Mouse (Mus musculus) hindbrain, embryonic 16.5 days (tissue): ENCODE data around the gene Inava. TPM values are rescaled to one million over a fixed set of nuclear protein-coding genes. Genes with fewer than 3 reads are reported as not detected.

Experiments used
- ATAC-seq: fragments of 200-750 bp; cut with Nextera tagmentation; 2 replicates; pipeline ENCODE4 v1.8.0; 2017; ENCODE audit warnings: moderate TSS enrichment, moderate library complexity
- H3K27ac ChIP-seq: fragments of 300-500 bp; sonication (generic); 2 replicates; pipeline ENCODE4 v1.5.1; 2014; ENCODE audit warnings: low read depth, mild to moderate bottlenecking, control low read depth, low read length, moderate library complexity
- H3K27me3 ChIP-seq: fragments of 300-500 bp; sonication (generic); replicated peaks from 2 replicates; pipeline ENCODE4 v1.6.1; 2014; ENCODE audit warnings: low read length; ENCODE audit not compliant: control insufficient read depth, insufficient read depth
- H3K36me3 ChIP-seq: fragments of 300-500 bp; sonication (generic); 2 replicates; pipeline ENCODE4 v1.6.1; 2014; ENCODE audit warnings: mild to moderate bottlenecking, low read length, moderate library complexity, mixed read lengths; ENCODE audit not compliant: control insufficient read depth, insufficient read depth
- H3K4me1 ChIP-seq: fragments of 300-500 bp; sonication (generic); 2 replicates; pipeline ENCODE4 v1.6.1; 2014; ENCODE audit warnings: low read depth, low read length; ENCODE audit not compliant: control insufficient read depth, insufficient read depth
- H3K4me2 ChIP-seq: fragments of 300-500 bp; sonication (generic); 2 replicates; pipeline ENCODE4 v1.6.1; 2014; ENCODE audit warnings: mild to moderate bottlenecking, low read length, control low read depth, moderate library complexity
- H3K4me3 ChIP-seq: fragments of 300-500 bp; sonication (generic); 2 replicates; pipeline ENCODE4 v1.5.1; 2014; ENCODE audit warnings: mild to moderate bottlenecking, low read length, control low read depth, moderate library complexity
- H3K9ac ChIP-seq: fragments of 300-500 bp; sonication (generic); 2 replicates; pipeline ENCODE4 v1.6.1; 2014; ENCODE audit warnings: low read depth, mild to moderate bottlenecking, control low read depth, low read length, moderate library complexity
- H3K9me3 ChIP-seq: fragments of 300-500 bp; sonication (generic); 2 replicates; pipeline ENCODE4 v1.6.1; 2014; ENCODE audit warnings: mild to moderate bottlenecking, low read length, moderate library complexity; ENCODE audit not compliant: control insufficient read depth
- WGBS: fragments of 180-500 bp; shearing (Covaris S2); extraction: QIAGEN DNeasy Blood & Tissue Kit; methylation state at CpG from one replicate; pipeline ENCODE4 v1.1.7; 2014; 5-methylcytosine and 5-hydroxymethylcytosine counted together
- polyA plus RNA-seq: library from polyadenylated mRNA; unstranded; fragments of >200 nt; fragmentation: Nextera tagmentation; extraction: Ambion mirVana; gene quantifications from 2 replicates; pipeline ENCODE4 v1.2.1, GENCODE M21; 2015

The Inava gene
- polyA plus RNA-seq, 1 experiment from 2014 or later = 2.6 TPM

GRCm38 (mm10) chr1:136255657-136256056 lies 21.6 kb upstream of the Inava start:
- Histone ChIP-seq H3K27me3 (peaks cover 8% of the 10 kb centered on the region; the same call in 1 of the 2 replicates), H3K4me2 (no peak overlapping the region), H3K9ac (no peak overlapping the region), H3K36me3 (no peaks in the 10 kb centered on the region), H3K9me3 (no peaks in the 10 kb centered on the region), H3K4me3 (no peak overlapping the region), H3K4me1 (peaks cover 9% of the 10 kb centered on the region), H3K27ac (no peak overlapping the region)
- WGBS = 47% methylated on average over 8 of the region's 8 CpGs
- ATAC-seq = no peak

GRCm38 (mm10) chr1:136255174-136255573 lies 21.1 kb upstream of the Inava start:
- 39% methylated on average over 6 of the region's 6 CpGs for whole genome bisulfite sequencing
- ATAC-seq = no peak

GRCm38 (mm10) chr1:136254503-136255065 lies 20.5 kb upstream of the Inava start:
- Histone ChIP-seq H3K27ac (no peak overlapping the region), H3K4me1 (peaks cover 2% of the 10 kb centered on the region), H3K4me3 (no peak overlapping the region), H3K9me3 (no peaks in the 10 kb centered on the region), H3K4me2 (no peak overlapping the region), H3K27me3 (peaks cover 8% of the 10 kb centered on the region; the same call in 1 of the 2 replicates), H3K9ac (no peak overlapping the region), H3K36me3 (no peaks in the 10 kb centered on the region)
- WGBS = 85% methylated on average over 10 of the region's 10 CpGs
- ATAC-seq = no peak

More at GRCm38 (mm10) chr1:136255174-136255573, 21.1 kb upstream of the Inava start:
- Histone ChIP-seq H3K9ac (no peak overlapping the region), H3K36me3 (no peaks in the 10 kb centered on the region), H3K27me3 (peaks cover 8% of the 10 kb centered on the region; the same call in 1 of the 2 replicates), H3K4me3 (no peak overlapping the region), H3K4me2 (no peak overlapping the region), H3K4me1 (peaks cover 6% of the 10 kb centered on the region), H3K27ac (no peak overlapping the region), H3K9me3 (no peaks in the 10 kb centered on the region)

GRCm38 (mm10) chr1:136253472-136253871 lies 19.4 kb upstream of the Inava start:
- Histone ChIP-seq H3K4me2 (no peak overlapping the region), H3K9me3 (no peaks in the 10 kb centered on the region), H3K27ac (no peak overlapping the region), H3K36me3 (no peaks in the 10 kb centered on the region), H3K4me1 (no peaks in the 10 kb centered on the region), H3K4me3 (no peak overlapping the region), H3K9ac (no peak overlapping the region), H3K27me3 (peaks cover 6% of the 10 kb centered on the region; the same call in 1 of the 2 replicates)
- 36% methylated on average over 2 of the region's 2 CpGs for WGBS
- ATAC-seq = no peak

- H3K4me2 ChIP-seq = no peak overlapping the region
- H3K9ac ChIP-seq = no peak overlapping the region
- H3K27me3 ChIP-seq = no peaks in the 10 kb centered on the region
- 50% methylated on average over 5 of the region's 5 CpGs for WGBS
- H3K27ac ChIP-seq = no peak overlapping the region
- no peak overlapping the region for H3K4me3 ChIP-seq
- H3K36me3 ChIP-seq = no peaks in the 10 kb centered on the region
- no peak; the same call in 1 of the 2 replicates for ATAC-seq
- H3K9me3 ChIP-seq = no peaks in the 10 kb centered on the region
- H3K4me1 ChIP-seq = no peaks in the 10 kb centered on the region
These were observed 15.6 kb upstream of the Inava start for GRCm38 (mm10) chr1:136249662-136250061.

GRCm38 (mm10) chr1:136247393-136247792 lies 13.3 kb upstream of the Inava start:
- 89% methylated on average over 5 of the region's 5 CpGs for WGBS
- H3K9ac ChIP-seq = no peak overlapping the region
- no peak overlapping the region for H3K4me2 ChIP-seq
- H3K4me1 ChIP-seq = no peaks in the 10 kb centered on the region
- no peak overlapping the region for H3K4me3 ChIP-seq
- no peaks in the 10 kb centered on the region for H3K27me3 ChIP-seq
- H3K36me3 ChIP-seq = no peaks in the 10 kb centered on the region
- ATAC-seq = no peak
- no peaks in the 10 kb centered on the region for H3K9me3 ChIP-seq
- no peak overlapping the region for H3K27ac ChIP-seq

- Histone ChIP-seq H3K4me3 (no peak overlapping the region), H3K4me2 (no peak overlapping the region), H3K27ac (no peak overlapping the region), H3K9ac (no peak overlapping the region), H3K4me1 (no peaks in the 10 kb centered on the region), H3K36me3 (no peaks in the 10 kb centered on the region), H3K27me3 (no peaks in the 10 kb centered on the region), H3K9me3 (no peaks in the 10 kb centered on the region)
- no peak for ATAC-seq
- 90% methylated on average over 4 of the region's 5 CpGs for WGBS
These were observed 10.4 kb upstream of the Inava start for GRCm38 (mm10) chr1:136244469-136244868.

- Histone ChIP-seq H3K4me2 (no peak overlapping the region), H3K9ac (no peak overlapping the region), H3K27me3 (no peaks in the 10 kb centered on the region), H3K4me3 (no peak overlapping the region), H3K27ac (no peak overlapping the region), H3K9me3 (no peaks in the 10 kb centered on the region), H3K36me3 (no peaks in the 10 kb centered on the region), H3K4me1 (no peaks in the 10 kb centered on the region)
- 89% methylated on average over 7 of the region's 7 CpGs for WGBS
- ATAC-seq = no peak
These were observed 7.7 kb upstream of the Inava start for GRCm38 (mm10) chr1:136241801-136242200.

- Histone ChIP-seq H3K4me3 (no peak overlapping the region), H3K4me1 (peaks cover 4% of the 10 kb centered on the region), H3K4me2 (no peak overlapping the region), H3K36me3 (no peaks in the 10 kb centered on the region), H3K27ac (no peak overlapping the region), H3K27me3 (no peaks in the 10 kb centered on the region), H3K9me3 (no peaks in the 10 kb centered on the region), H3K9ac (no peak overlapping the region)
- 91% methylated on average over 4 of the region's 4 CpGs for WGBS
- ATAC-seq = no peak
These were observed 4.4 kb upstream of the Inava start for GRCm38 (mm10) chr1:136238495-136238894.
